Mouse (Mus musculus) CD4-positive naive resting alpha-beta T cell, adult 76 days (primary cell): Measurements from ENCODE around the gene Mrap2. TPM values are rescaled to one million over a fixed set of nuclear protein-coding genes. Genes with fewer than 3 reads are reported as not detected.

Experiments
- total RNA-seq: library from RNA; stranded (reverse); gene quantifications from one replicate; pipeline ENCODE4 v1.2.4, GENCODE M21; 2023

The Mrap2 gene
- not detected for total RNA-seq

GRCm38 (mm10) chr9:87144106-87144505, at the start of gene Mrap2:
Gene Mrap2, plus strand, starts transcription at chr9:87144306.

Other genes with a start within 250 kb of the Mrap2 start
- gene Ripply2, start 128.8 kb upstream of the Mrap2 start, total RNA-seq, result not detected
- gene Cyb5r4, start 122.3 kb upstream of the Mrap2 start, total RNA-seq, result 53.6 TPM
- gene Cep162, start 111.2 kb downstream of the Mrap2 start, total RNA-seq, result 11.8 TPM